Mouse (Mus musculus) heart, adult 2 months (tissue): ENCODE data around the gene Cdkn2c.
A peak's percentile ranks its signal among the peaks of the same experiment; 100 is the strongest.

Source experiments
- CTCF ChIP-seq: fragments of 200-600 bp; IDR thresholded peaks from 2 replicates; pipeline ENCODE4 v1.8.1; 2022; ENCODE audit warnings: antibody characterized with exemption, mild to moderate bottlenecking, moderate library complexity
- EP300 ChIP-seq: fragments of 200-500 bp; IDR thresholded peaks from 2 replicates; pipeline ENCODE4 v1.6.1; 2011; ENCODE audit warnings: low read depth, low read length, control low read depth; ENCODE audit not compliant: insufficient read depth
- POLR2A ChIP-seq: fragments of 200-500 bp; IDR thresholded peaks from 2 replicates; pipeline ENCODE4 v1.6.1; 2011; ENCODE audit warnings: mild to moderate bottlenecking, low read depth, low read length, control low read depth; ENCODE audit not compliant: insufficient read depth

- TF ChIP-seq CTCF: peak; percentile 59
- peak; percentile 91 for TF ChIP-seq POLR2A
- TF ChIP-seq EP300: no peak
Observed at GRCm38 (mm10) chr4:109676218-109677215, 9.5 kb upstream of the Cdkn2c start, which contains the start of gene Faf1.
